Mouse (Mus musculus) embryonic facial prominence, embryonic 15.5 days (tissue): Measurements from ENCODE around the gene Amdhd2. TPM values are rescaled to one million over a fixed set of nuclear protein-coding genes. Genes with fewer than 3 reads are reported as not detected.

Experiments used
- polyA plus RNA-seq: library from polyadenylated mRNA; unstranded; fragments of >200 nt; fragmentation: Nextera tagmentation; extraction: Ambion mirVana; gene quantifications from 2 replicates; pipeline ENCODE4 v1.2.1, GENCODE M21; 2015

The Amdhd2 gene
- polyA plus RNA-seq, 1 experiment from 2014 or later = 37.5 TPM

Other genes with a start within 250 kb of the Amdhd2 start
- gene Dcpp3, start 246.3 kb downstream of the Amdhd2 start, polyA plus RNA-seq = 1.0 and 6.6 TPM in 2 replicates
- not detected in 2 replicates for gene Sbp, start 222.1 kb downstream of the Amdhd2 start, polyA plus RNA-seq
- gene Sbpl, start 208.5 kb downstream of the Amdhd2 start, polyA plus RNA-seq = not detected in 2 replicates
- 0.18 TPM in 1 of 2 replicates, not detected in the other for gene Prss30, start 183.2 kb downstream of the Amdhd2 start, polyA plus RNA-seq
- gene Prss22, start 165.7 kb downstream of the Amdhd2 start, polyA plus RNA-seq = 3.2 and 3.4 TPM in 2 replicates
- 4.6 and 4.9 TPM in 2 replicates for gene Prss27, start 125.6 kb downstream of the Amdhd2 start, polyA plus RNA-seq
- gene Kctd5, start 90.3 kb downstream of the Amdhd2 start, polyA plus RNA-seq = 62.1 and 64.5 TPM in 2 replicates
- gene Pdpk1, start 12.8 kb downstream of the Amdhd2 start, polyA plus RNA-seq = 39.2 and 40.1 TPM in 2 replicates
- gene Atp6v0c, start 5.9 kb upstream of the Amdhd2 start, polyA plus RNA-seq = 539 and 547 TPM in 2 replicates
- gene Tbc1d24, start 41.8 kb upstream of the Amdhd2 start, polyA plus RNA-seq = 5.5 and 8.6 TPM in 2 replicates
- gene Ntn3, start 45.8 kb upstream of the Amdhd2 start, polyA plus RNA-seq = 10.5 and 11.0 TPM in 2 replicates
- gene Tedc2, start 57.1 kb upstream of the Amdhd2 start, polyA plus RNA-seq = 11.6 and 13.0 TPM in 2 replicates
- 42.7 and 47.2 TPM in 2 replicates for gene Ccnf, start 87.7 kb upstream of the Amdhd2 start, polyA plus RNA-seq
- not detected in 2 replicates for gene Abca17, start 187.3 kb upstream of the Amdhd2 start, polyA plus RNA-seq
- 8.1 and 8.3 TPM in 2 replicates for gene Abca3, start 188.2 kb upstream of the Amdhd2 start, polyA plus RNA-seq